Mouse (Mus musculus) telencephalon, adult 2 months (tissue): ENCODE measurements around the gene Lef1.

Experiments used
- DNase-seq: peaks from one replicate; pipeline ENCODE4 v3.0.0-alpha.2; 2011; ENCODE audit warnings: low read depth, low spot score

Gene Lef1

DNA sequence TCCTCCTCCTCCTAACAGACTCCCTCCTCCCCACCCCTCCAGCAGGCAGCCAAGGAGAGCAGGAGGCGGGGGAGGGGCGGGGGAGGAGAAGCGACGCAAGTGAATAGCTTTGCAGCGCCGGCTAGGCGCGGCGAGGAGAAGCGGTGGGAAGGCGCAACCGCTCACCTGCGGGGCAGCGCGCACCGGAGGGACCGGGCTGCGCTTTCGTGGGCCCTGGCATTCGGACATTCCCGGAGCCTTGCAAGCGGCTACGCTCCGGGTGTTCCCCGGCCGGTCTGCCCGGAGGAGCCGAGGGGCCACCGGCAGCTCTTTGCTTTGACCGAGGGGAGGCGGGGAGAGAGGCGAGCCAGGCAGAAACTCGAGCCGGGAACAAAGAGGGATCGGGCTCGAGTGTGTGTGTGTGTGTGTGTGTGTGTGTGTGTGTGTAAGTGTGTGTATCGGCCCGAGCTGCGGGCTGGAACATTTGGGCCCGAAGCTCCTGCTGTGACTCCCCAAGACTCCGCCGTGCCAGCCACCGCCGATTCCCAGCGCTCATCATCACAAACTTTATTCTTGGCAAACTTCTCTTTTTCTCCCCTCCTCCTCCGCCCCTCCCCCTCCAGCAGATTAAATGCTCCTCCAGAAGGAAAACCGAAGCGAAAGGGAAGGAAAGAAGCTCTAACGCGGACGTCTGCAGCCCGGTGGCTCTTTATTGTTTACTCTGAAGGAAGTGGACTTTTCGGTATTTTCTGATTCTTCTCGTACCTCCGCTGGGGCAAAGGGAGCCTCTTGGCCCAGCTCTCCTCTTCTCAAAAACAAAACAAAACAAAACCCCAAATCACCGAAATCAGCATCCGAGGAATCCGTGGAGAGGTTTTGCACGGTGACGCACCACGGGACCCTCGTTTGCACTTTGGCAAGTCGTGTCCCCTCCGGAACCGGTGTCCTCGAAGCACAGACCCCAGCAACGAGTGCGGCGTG lies at the start of gene Lef1:
Gene Lef1, plus strand, starts transcription at position 281 of the 960 bp plus-strand sequence.
- DNase-seq, result no peak

DNA sequence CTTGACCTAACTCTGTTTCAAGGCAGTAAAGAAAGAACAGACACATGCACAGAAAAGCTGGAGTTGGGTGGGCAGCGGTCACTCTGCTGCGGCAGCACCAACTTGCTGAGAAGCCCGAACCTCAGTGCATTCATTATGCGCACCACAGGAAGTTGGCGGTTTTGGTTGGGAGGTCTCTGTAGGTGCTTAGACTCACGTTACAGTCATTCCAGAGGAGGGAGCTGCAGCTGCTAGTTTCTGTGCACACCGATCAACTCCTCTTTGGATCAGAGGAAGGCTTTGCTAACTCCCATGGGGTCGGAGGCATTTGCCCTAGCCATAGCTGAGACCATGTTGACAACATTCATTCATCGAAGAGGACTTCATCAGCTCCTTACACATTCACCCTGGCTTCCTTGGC lies 45.3 kb upstream of the Lef1 start:
- no peak for DNase-seq

GRCm38 (mm10) chr3:131066171-131066570 lies 44.1 kb upstream of the Lef1 start:
- DNase-seq, result no peak

GRCm38 (mm10) chr3:131068000-131068399 lies 42.3 kb upstream of the Lef1 start:
- DNase-seq, result no peak

GRCm38 (mm10) chr3:131070210-131070609 lies 40.1 kb upstream of the Lef1 start:
- DNase-seq, result no peak

DNA sequence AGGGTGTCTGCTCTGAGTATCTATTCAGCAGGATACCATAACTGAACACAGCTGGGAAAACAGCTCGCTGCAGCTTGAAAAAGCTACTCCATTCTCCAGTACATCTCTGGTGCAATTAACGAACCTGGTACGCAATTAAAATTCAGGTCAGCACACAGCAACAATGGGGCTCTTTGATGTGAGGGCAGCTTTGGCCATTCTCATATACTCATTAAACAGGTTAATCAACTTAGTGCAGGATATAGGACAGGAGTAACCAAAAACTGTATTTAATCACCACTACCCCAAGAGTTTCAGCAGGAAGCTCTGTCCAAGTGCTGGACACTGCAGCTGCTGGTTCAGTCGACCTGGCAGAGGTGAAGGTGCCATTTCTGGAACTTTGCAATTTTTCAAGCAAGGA lies 37.6 kb upstream of the Lef1 start:
- DNase-seq, result no peak

GRCm38 (mm10) chr3:131073946-131074345 lies 36.3 kb upstream of the Lef1 start:
- DNase-seq, result no peak

DNA sequence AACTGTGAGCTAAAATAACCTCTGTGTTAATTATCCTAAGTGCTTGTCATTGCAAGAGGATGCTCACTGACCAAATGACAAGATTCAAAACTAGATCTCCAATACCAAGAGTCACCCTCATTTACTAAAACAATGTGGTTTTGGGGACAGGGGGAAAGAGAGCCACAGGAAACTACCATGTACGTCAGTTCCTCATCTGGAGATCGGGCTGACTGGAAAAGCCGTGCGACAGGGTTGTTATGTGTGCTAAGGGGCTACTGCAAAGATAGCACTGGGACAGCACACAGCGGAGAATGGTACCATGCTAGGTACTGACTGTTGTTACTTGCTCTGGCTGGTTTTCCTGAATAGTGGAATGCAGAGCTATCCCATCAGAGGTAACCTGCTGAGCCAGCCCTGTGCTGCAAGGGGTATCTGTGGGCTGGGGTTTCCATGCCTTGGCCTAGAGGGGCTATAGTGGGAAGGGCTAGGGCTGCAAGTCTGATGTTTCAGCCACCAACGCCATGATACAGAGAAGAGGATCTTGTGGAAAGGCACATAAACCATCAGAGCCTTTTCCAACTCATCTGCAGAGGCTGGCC lies 32.1 kb upstream of the Lef1 start:
- DNase-seq, result no peak

- DNase-seq, result no peak
Measured at GRCm38 (mm10) chr3:131078719-131079118, 31.6 kb upstream of the Lef1 start.

DNA sequence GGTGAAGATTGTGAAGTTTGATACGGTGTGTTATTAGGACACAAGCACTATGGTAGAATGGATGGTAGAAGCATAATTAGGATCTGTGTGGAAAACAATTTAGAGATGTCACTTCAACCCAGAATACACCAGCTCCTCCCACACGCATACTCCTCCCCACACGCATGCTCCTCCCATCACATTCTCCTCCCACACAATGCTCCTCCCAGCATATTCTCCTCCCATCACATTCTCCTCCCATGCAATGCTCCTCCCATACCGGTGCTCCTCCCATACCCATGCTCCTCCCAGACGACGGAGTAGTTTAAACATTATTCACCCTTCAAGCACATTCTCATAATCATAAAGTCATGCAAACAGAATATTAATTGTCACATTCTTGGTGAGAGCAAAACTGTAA lies 26.5 kb upstream of the Lef1 start:
- DNase-seq, result no peak

DNA sequence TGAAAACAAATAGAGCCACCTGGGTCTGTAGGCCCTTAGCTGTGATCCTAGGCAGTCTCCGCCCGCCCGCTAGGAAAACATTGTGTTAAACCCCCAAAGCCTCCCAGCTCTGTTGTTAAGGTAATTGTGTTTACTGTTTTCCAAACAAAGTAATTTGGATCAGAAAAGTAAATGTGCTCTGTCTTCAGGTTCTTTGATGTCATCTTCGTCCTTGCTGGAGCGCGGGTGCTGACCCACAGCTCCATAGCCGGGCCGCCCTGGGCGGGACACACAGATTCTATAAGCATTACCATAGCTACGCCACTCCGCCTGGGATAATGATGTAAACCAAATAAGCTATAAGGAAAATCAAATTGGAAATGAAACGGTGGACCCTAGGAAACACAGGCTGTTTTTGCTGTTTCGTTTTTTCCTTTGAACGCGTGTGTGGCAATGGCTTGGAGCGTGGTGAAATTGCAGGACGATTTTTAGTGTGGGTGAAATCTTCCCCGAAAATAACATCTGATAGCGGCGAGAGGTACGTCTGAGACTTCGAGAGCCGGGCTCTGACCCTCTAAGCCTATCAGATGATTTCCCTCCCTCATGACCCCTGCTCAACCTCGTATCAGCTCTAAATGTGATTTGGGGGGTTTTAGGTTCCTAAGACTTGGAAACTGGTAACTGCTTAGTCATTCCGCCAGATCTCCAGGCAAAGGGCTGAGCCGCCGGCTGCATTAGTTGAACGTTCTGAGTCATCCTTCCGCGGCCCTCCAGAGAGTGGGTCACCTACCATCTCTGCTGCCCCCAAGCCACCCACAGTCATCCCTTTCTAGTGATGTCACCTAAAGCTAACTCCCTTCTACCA lies 25.3 kb upstream of the Lef1 start:
- DNase-seq, result peak; percentile 12

DNA sequence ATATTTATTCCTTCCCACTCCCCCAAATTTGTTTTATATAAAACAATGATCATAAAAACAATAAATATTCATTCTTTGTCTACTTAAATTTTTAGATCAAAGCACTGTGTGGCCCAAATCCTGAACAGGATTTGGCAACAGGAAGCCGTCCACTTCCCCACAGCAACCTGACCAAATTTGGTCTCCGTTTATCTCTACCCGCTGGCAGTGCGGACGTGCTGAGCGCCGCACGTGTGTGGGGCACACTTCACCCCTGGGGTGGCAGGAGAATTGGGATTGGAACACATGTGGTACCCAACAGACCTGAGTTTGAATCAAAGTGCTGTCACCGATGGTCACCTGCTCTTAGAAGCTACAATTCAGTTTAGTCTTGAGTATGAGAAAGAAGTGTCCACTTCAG lies 24.3 kb upstream of the Lef1 start:
- DNase-seq, result no peak

GRCm38 (mm10) chr3:131089721-131090120 lies 20.6 kb upstream of the Lef1 start:
- no peak for DNase-seq

GRCm38 (mm10) chr3:131092113-131092512 lies 18.2 kb upstream of the Lef1 start:
- no peak for DNase-seq

DNA sequence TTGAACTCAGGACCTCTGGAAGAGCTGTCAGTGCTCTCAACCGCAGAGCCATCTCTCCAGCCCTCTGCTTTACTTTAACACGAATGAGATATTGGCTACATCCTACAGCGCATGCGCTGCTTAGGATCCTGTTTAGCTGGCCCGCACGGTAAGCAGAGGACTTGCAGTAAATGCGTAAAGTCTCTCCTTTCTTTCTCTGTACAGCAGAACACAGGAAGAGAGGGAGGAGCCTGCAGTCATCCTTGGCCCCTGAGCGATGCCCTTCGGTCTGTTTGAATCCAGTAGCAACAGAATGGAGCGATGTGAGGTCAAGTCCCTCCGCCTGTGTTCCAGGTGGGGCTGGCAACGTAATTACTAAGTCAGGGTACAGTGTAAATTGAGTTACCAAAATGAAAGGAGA lies 16.5 kb upstream of the Lef1 start:
- no peak for DNase-seq

GRCm38 (mm10) chr3:131096105-131096504 lies 14.2 kb upstream of the Lef1 start:
- peak; percentile 52 for DNase-seq

DNA sequence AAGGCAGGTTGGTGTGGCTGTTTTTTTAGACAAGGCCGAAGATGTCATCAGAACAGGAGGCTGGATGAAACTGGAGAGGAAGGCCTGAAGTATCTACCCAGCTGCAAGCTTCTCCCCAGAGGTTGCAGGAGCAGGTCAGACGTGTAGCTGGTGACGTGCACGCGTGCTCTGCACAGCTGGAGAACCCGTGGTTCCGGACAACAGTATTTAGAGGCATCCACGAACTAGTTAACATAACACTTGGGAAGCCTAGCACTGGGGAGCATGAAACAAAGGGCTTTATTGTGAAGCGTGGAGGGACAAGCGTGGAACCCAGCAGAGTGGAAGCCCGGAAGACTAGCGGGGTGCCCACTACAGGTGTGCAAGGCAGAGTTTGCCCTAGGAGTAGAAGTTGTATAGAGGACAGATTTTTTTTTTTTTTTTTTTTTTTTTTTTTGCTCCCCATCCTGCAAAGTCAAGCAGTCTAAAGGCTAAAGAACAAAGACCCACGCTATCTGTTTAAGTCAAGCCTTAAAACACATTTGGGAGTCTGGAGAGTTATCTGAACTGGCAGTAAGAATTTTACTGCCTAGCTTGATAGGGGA lies 8.0 kb upstream of the Lef1 start:
- DNase-seq, result no peak

DNA sequence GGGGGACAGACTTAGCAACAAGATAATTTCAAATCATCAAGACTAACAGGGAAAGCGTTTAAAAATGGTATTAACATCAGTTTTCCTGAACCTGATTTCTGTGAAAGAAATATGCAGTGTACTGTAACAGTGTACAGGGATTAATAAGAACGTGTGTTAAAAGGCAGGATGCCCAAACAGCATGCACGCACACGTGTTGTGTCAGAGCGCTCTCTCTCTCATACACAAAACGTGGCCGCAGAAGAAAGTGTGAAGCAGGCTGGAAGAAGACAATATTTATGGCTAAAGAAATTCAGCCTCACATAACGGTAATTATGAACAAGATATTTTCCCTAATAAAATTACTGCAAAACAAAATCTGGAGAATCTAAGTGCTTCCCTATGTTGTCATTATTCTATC lies 4.9 kb upstream of the Lef1 start:
- no peak for DNase-seq

GRCm38 (mm10) chr3:131105940-131106401 lies 4.3 kb upstream of the Lef1 start:
- DNase-seq, result no peak

GRCm38 (mm10) chr3:131106451-131107291 lies 3.6 kb upstream of the Lef1 start:
- DNase-seq, result no peak
